Mouse (Mus musculus) intestine, embryonic 14.5 days (tissue): ENCODE data around the gene Adm2. TPM values are rescaled to one million over a fixed set of nuclear protein-coding genes. Genes with fewer than 3 reads are reported as not detected.

ENCODE experiments used
- ATAC-seq: fragments of 200-750 bp; cut with Nextera tagmentation; replicated peaks from 2 replicates; pipeline ENCODE4 v1.8.0; 2017; ENCODE audit warnings: low read depth, moderate number of reproducible peaks, moderate TSS enrichment, moderate library complexity; ENCODE audit not compliant: low FRiP score, low TSS enrichment
- DNase-seq: peaks from one replicate; pipeline ENCODE4 v3.0.0-alpha.2; 2018; ENCODE audit warnings: low spot score
- H3K27ac ChIP-seq: fragments of 300-500 bp; sonication (generic); 2 replicates; pipeline ENCODE4 v1.5.1; 2014; ENCODE audit warnings: low read depth, mild to moderate bottlenecking, control low read depth
- H3K27me3 ChIP-seq: fragments of 300-500 bp; sonication (generic); replicated peaks from 2 replicates; pipeline ENCODE4 v1.6.1; 2014; ENCODE audit warnings: low read length, control low read depth; ENCODE audit not compliant: control insufficient read depth, insufficient read depth
- H3K36me3 ChIP-seq: fragments of 300-500 bp; sonication (generic); 2 replicates; pipeline ENCODE4 v1.6.1; 2014; ENCODE audit warnings: low read length, control low read depth; ENCODE audit not compliant: control insufficient read depth, insufficient read depth
- H3K4me1 ChIP-seq: fragments of 300-500 bp; sonication (generic); replicated peaks from 2 replicates; pipeline ENCODE4 v1.6.1; 2014; ENCODE audit warnings: low read length, control low read depth, mixed read lengths; ENCODE audit not compliant: control insufficient read depth, insufficient read depth
- H3K4me2 ChIP-seq: fragments of 300-500 bp; sonication (generic); 2 replicates; pipeline ENCODE4 v1.6.1; 2014; ENCODE audit warnings: low read length
- H3K4me3 ChIP-seq: fragments of 300-500 bp; sonication (generic); 2 replicates; pipeline ENCODE4 v1.5.1; 2014; ENCODE audit warnings: low read depth, low read length, control low read depth, mixed read lengths
- H3K9ac ChIP-seq: fragments of 300-500 bp; sonication (generic); 2 replicates; pipeline ENCODE4 v1.6.1; 2014; ENCODE audit warnings: mild to moderate bottlenecking, low read length
- H3K9me3 ChIP-seq: fragments of 300-500 bp; sonication (generic); 2 replicates; pipeline ENCODE4 v1.6.1; 2016; ENCODE audit warnings: low read length, control low read depth; ENCODE audit not compliant: control insufficient read depth
- WGBS: fragments of 180-500 bp; shearing (Covaris S2); extraction: QIAGEN DNeasy Blood & Tissue Kit; methylation state at CpG from one replicate; pipeline ENCODE4 v1.1.7; 2014; 5-methylcytosine and 5-hydroxymethylcytosine counted together
- microRNA-seq: library from miRNA; unstranded; fragments of <30 nt; microRNA quantifications from one replicate; pipeline ENCODE4, GENCODE M21; 2016
- polyA plus RNA-seq: library from polyadenylated mRNA; unstranded; fragments of >200 nt; fragmentation: Nextera tagmentation; extraction: Ambion mirVana; gene quantifications from 2 replicates; pipeline ENCODE4 v1.2.1, GENCODE M21; 2014

Gene Adm2
- polyA plus RNA-seq, 1 experiment from 2014 or later, result 0.73 TPM

GRCm38 (mm10) chr15:89373762-89374248 is 51.3 kb downstream of the Adm2 start, which contains the start of gene Sco2:
Gene Sco2, minus strand, starts transcription at chr15:89373846.
- DNase-seq, result peak; percentile 99
- Histone ChIP-seq H3K4me1 (peaks cover 17% of the 10 kb centered on the region), H3K27me3 (peaks cover 28% of the 10 kb centered on the region), H3K9me3 (no peaks in the 10 kb centered on the region), H3K4me3 (peak within 1 kb of the TSS; percentile 68), H3K36me3 (peaks cover 39% of the 10 kb centered on the region), H3K4me2 (peak within 1 kb of the TSS; percentile 77), H3K27ac (peak within 1 kb of the TSS; percentile 86), H3K9ac (peak within 1 kb of the TSS; percentile 70)
- WGBS, result 0% methylated on average over 42 of the region's 42 CpGs
- ATAC-seq, result peak; percentile 79

Small RNAs within 50 kb of the gene (microRNA-seq; reads per million reads assigned to microRNA genes)
- 0.42 reads per million for gene Mir6959

Other genes with a start within 250 kb of the Adm2 start
- 43.7 and 44.4 TPM in 2 replicates for gene Trabd, start 247.6 kb upstream of the Adm2 start, polyA plus RNA-seq
- 19.4 and 20.8 TPM in 2 replicates for gene Selenoo, start 233.6 kb upstream of the Adm2 start, polyA plus RNA-seq
- 16.0 and 16.5 TPM in 2 replicates for gene Tubgcp6, start 199.6 kb upstream of the Adm2 start, polyA plus RNA-seq
- gene Hdac10, start 194.0 kb upstream of the Adm2 start, polyA plus RNA-seq, result 18.3 and 20.3 TPM in 2 replicates
- gene Mapk12, start 182.0 kb upstream of the Adm2 start, polyA plus RNA-seq, result 4.5 and 5.1 TPM in 2 replicates
- 7.4 and 7.8 TPM in 2 replicates for gene Mapk11, start 173.1 kb upstream of the Adm2 start, polyA plus RNA-seq
- gene Plxnb2, start 141.9 kb upstream of the Adm2 start, polyA plus RNA-seq, result 149 and 150 TPM in 2 replicates
- 13.9 and 16.2 TPM in 2 replicates for gene Dennd6b, start 126.2 kb upstream of the Adm2 start, polyA plus RNA-seq
- 26.9 and 29.6 TPM in 2 replicates for gene Ppp6r2, start 111.2 kb upstream of the Adm2 start, polyA plus RNA-seq
- 52.6 and 53.6 TPM in 2 replicates for gene Sbf1, start 7.4 kb upstream of the Adm2 start, polyA plus RNA-seq
- gene Miox, start 11.7 kb downstream of the Adm2 start, polyA plus RNA-seq, result not detected in 2 replicates
- gene Lmf2, start 32.9 kb downstream of the Adm2 start, polyA plus RNA-seq, result 46.7 and 48.6 TPM in 2 replicates
- gene Ncaph2, start 33.0 kb downstream of the Adm2 start, polyA plus RNA-seq, result 157 and 170 TPM in 2 replicates
- gene Sco2, start 51.1 kb downstream of the Adm2 start, polyA plus RNA-seq, result 12.3 and 14.6 TPM in 2 replicates
- gene Tymp, start 54.3 kb downstream of the Adm2 start, polyA plus RNA-seq, result 1.2 and 1.5 TPM in 2 replicates
- 0.34 TPM in 1 of 2 replicates, not detected in the other for gene Odf3b, start 56.6 kb downstream of the Adm2 start, polyA plus RNA-seq
- gene Klhdc7b, start 62.2 kb downstream of the Adm2 start, polyA plus RNA-seq, result not detected in 2 replicates
- gene Syce3, start 87.8 kb downstream of the Adm2 start, polyA plus RNA-seq, result not detected in 2 replicates
- 0.60 and 0.76 TPM in 2 replicates for gene Cpt1b, start 103.1 kb downstream of the Adm2 start, polyA plus RNA-seq
- gene C730034F03Rik, start 106.9 kb downstream of the Adm2 start, polyA plus RNA-seq, result 1.7 and 2.2 TPM in 2 replicates
- gene Gm44502, start 107.0 kb downstream of the Adm2 start, polyA plus RNA-seq, result not detected in 2 replicates
- gene Chkb, start 107.2 kb downstream of the Adm2 start, polyA plus RNA-seq, result 46.3 and 49.7 TPM in 2 replicates
- 5.1 TPM in 2 replicates for gene Mapk8ip2, start 131.2 kb downstream of the Adm2 start, polyA plus RNA-seq
- gene Arsa, start 154.7 kb downstream of the Adm2 start, polyA plus RNA-seq, result 14.4 and 15.4 TPM in 2 replicates
- gene Shank3, start 176.9 kb downstream of the Adm2 start, polyA plus RNA-seq, result 1.9 and 2.1 TPM in 2 replicates
- gene Acr, start 245.6 kb downstream of the Adm2 start, polyA plus RNA-seq, result 0.43 TPM in 1 of 2 replicates, not detected in the other